Mouse (Mus musculus): ENCODE measurements around the gene Sh3kbp1. TPM values are rescaled to one million over a fixed set of nuclear protein-coding genes. Genes with fewer than 3 reads are reported as not detected.

Sh3kbp1 gene
- total and polyA plus RNA-seq, 3 experiments: 45.4 to 85.8 (median 48.2) TPM

DNA sequence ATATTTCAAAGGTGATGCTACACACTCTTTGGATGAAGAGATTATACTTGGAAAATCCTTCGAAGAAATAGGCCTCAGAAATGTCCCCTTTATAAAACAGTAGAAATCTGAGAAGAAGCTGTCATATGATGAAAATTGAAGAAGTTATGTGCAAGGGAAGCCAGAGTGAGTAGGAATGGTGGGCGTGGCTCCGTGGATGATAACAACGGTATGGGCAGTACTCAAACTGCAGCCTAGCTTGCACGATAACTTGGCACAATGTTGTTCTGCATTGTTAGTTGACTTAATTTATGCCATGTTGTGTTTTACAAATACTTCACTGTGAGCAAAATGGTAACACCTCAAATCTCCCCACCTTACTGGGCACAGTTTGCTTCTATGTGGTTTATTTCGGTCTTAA is 368.7 kb downstream of the Sh3kbp1 start:
- in situ Hi-C loops (cut with MboI; ENCODE audit: low pct_ligation_motif_present, low pct_unique_long_range_greater_than_20kb, low sequenced_read_pairs): no loop called here
- no peak overlapping the region for H3K27ac ChIP-seq (ENCODE audit: insufficient read depth, low read depth)
- no peak for TF ChIP-seq CHD2 (IDR thresholded peaks at IDR 0.05; ENCODE audit: low read length)

More for the DNA sequence above, 368.7 kb downstream of the Sh3kbp1 start:
- no peak overlapping the region for H3K4me3 ChIP-seq (replicated peaks in 1 of 3; ENCODE audit: low read depth in 2 of 3, low read length in 2 of 3, poor library complexity in 1 of 3)
- H3K9me3 ChIP-seq (replicated peaks; ENCODE audit: low read length): no peaks in the 10 kb centered on the region
- H3K27me3 ChIP-seq (replicated peaks): no peaks in the 10 kb centered on the region
- H3K9ac ChIP-seq (ENCODE audit: insufficient read depth, low read depth): no peak overlapping the region
- no peaks in the 10 kb centered on the region for H3K4me1 ChIP-seq (ENCODE audit: control insufficient read depth in 1 of 2, insufficient read depth in 2 of 2)
- DNase-seq (ENCODE audit: extremely low read depth): no peak
- H3K36me3 ChIP-seq (replicated peaks in 1 of 2; ENCODE audit: control insufficient read depth in 1 of 2, insufficient read depth in 1 of 2, low read length in 1 of 2): no peaks in the 10 kb centered on the region
- no peaks in the 10 kb centered on the region for H3K79me2 ChIP-seq (replicated peaks; ENCODE audit: control insufficient read depth, extremely low read depth, insufficient read depth, poor library complexity, severe bottlenecking)
- no peak overlapping the region for H3K4me2 ChIP-seq (ENCODE audit: insufficient read depth, low read depth, poor library complexity, severe bottlenecking)
- dilution Hi-C loops (cut with MboI; ENCODE audit: extremely low pct_ligation_motif_present, extremely low pct_unique_long_range_greater_than_20kb, low sequenced_read_pairs): no loop called here

Other genes starting within 250 kb of the Sh3kbp1 start
- gene Map7d2, start 212.7 kb upstream of the Sh3kbp1 start, total RNA-seq (2012; rRNA removed): not detected in 2 replicates
- 0.14 and 0.19 TPM in 2 replicates for gene Map7d2, start 212.7 kb upstream of the Sh3kbp1 start, total RNA-seq (2014; rRNA removed)
- gene Map7d2, start 212.7 kb upstream of the Sh3kbp1 start, polyA plus RNA-seq (2012; ENCODE audit: insufficient read length, low read depth): 0.75 and 1.1 TPM in 2 replicates
- gene Bclaf3, start 100.6 kb upstream of the Sh3kbp1 start, total RNA-seq (2012; rRNA removed): 6.6 and 6.9 TPM in 2 replicates
- gene Bclaf3, start 100.6 kb upstream of the Sh3kbp1 start, total RNA-seq (2014; rRNA removed): 14.6 and 18.0 TPM in 2 replicates
- gene Bclaf3, start 100.6 kb upstream of the Sh3kbp1 start, polyA plus RNA-seq (2012; ENCODE audit: insufficient read length, low read depth): 14.3 and 14.7 TPM in 2 replicates